34 mouse cellular contexts compared by ENCODE assay signal in the genomic region with DNA sequence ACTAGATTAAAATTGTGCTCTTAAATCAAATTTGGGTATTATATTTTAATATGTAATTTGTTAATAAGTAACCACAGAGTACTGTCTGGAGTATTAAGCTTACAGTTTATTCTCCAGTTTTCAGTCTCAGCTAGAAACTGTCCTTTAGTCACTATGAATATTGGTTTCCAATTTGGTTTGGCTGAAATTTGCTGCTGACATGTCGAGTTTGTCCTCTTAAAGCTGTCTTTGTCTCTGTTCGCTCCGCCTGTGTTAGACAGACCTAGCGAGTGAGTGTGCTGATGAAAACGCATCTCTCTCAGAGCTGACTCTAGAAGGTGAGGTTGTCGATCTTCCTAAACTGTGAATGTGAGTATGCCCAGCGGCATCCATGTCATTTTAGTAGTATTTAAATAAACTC.
"Had no signal": no experiment of that assay in that cellular context is flagged by ENCODE, and none has a peak within 500 bp of the region (broad histone marks: within the 10 kb centered on the region; RNA-seq: fewer than 3 reads in every experiment).

No protein-coding gene starts in this region.

- DNase-seq: heart, postnatal 10 days; heart, postnatal 14 days; heart, postnatal 4 days; kidney, adult 11 months; kidney, adult 18-20 months; kidney, adult 2 months; kidney, adult 8-10 months; kidney, adult 9 months; kidney, postnatal 10 days; kidney, postnatal 14 days; kidney, postnatal 25 days; kidney, postnatal 36 days; kidney, postnatal 4 days; layer of hippocampus, adult 9-11 months; layer of hippocampus, postnatal 36 days had no signal

- H3K4me2 ChIP-seq: heart, embryonic 11.5 days; heart, embryonic 12.5 days; heart, embryonic 13.5 days; heart, embryonic 15.5 days; hindbrain, embryonic 12.5 days; hindbrain, embryonic 13.5 days; hindbrain, embryonic 14.5 days; hindbrain, embryonic 15.5 days; intestine, embryonic 15.5 days; kidney, embryonic 15.5 days had no signal

- H3K9ac ChIP-seq: heart, embryonic 12.5 days; heart, embryonic 13.5 days; heart, embryonic 15.5 days; hindbrain, embryonic 12.5 days; hindbrain, embryonic 13.5 days; hindbrain, embryonic 14.5 days; hindbrain, embryonic 15.5 days; intestine, embryonic 15.5 days; kidney, embryonic 15.5 days had no signal

- H3K9me3 ChIP-seq: heart, embryonic 10.5 days; heart, embryonic 12.5 days; heart, embryonic 13.5 days; heart, embryonic 15.5 days; hindbrain, embryonic 10.5 days; hindbrain, embryonic 12.5 days; hindbrain, embryonic 13.5 days; hindbrain, embryonic 15.5 days; intestine, embryonic 15.5 days; kidney, embryonic 15.5 days had no signal

- H3K4me3 ChIP-seq: heart, embryonic 10.5 days; heart, embryonic 12.5 days; heart, embryonic 13.5 days; heart, embryonic 15.5 days; hindbrain, embryonic 10.5 days; hindbrain, embryonic 12.5 days; hindbrain, embryonic 13.5 days; hindbrain, embryonic 15.5 days; intestine, embryonic 15.5 days; kidney, embryonic 15.5 days; layer of hippocampus, adult 2 months had no signal

- H3K27me3 ChIP-seq: heart, embryonic 12.5 days; heart, embryonic 13.5 days; heart, embryonic 15.5 days; hindbrain, embryonic 12.5 days; hindbrain, embryonic 13.5 days; hindbrain, embryonic 15.5 days; intestine, embryonic 15.5 days; kidney, embryonic 15.5 days had no signal

- H3K4me1 ChIP-seq: heart, embryonic 10.5 days; heart, embryonic 12.5 days; heart, embryonic 13.5 days; heart, embryonic 15.5 days; hindbrain, embryonic 10.5 days; hindbrain, embryonic 12.5 days; hindbrain, embryonic 13.5 days; hindbrain, embryonic 15.5 days; intestine, embryonic 15.5 days; kidney, embryonic 15.5 days had no signal

- ATAC-seq: hindbrain, embryonic 16.5 days; hindbrain, postnatal 0 days; inflammation-experienced regulatory T-cells, adult 6 months; intestine, embryonic 15.5 days; intestine, embryonic 16.5 days; intestine, postnatal 0 days had no signal

- H3K27ac ChIP-seq: heart, embryonic 10.5 days; heart, embryonic 13.5 days; heart, embryonic 15.5 days; hindbrain, embryonic 10.5 days; hindbrain, embryonic 12.5 days; hindbrain, embryonic 13.5 days; hindbrain, embryonic 14.5 days; hindbrain, embryonic 15.5 days; hindbrain, postnatal 0 days; intestine, embryonic 15.5 days; kidney, embryonic 15.5 days; kidney, postnatal 0 days; layer of hippocampus, adult 2 months had no signal
